Mouse (Mus musculus) bone marrow, adult 2 months (tissue): ENCODE measurements around the gene C330021F23Rik.

Experiments used
- CTCF ChIP-seq: fragments of 200-500 bp; IDR thresholded peaks from 2 replicates; pipeline ENCODE4 v1.5.1; 2011; ENCODE audit warnings: low read length, control low read depth; ENCODE audit not compliant: control insufficient read depth, insufficient read depth
- POLR2A ChIP-seq: fragments of 200-500 bp; IDR thresholded peaks from 2 replicates; pipeline ENCODE4 v1.6.1; 2011; ENCODE audit warnings: low read depth, mild to moderate bottlenecking, control low read depth, low read length, borderline replicate concordance; ENCODE audit not compliant: control insufficient read depth

DNA sequence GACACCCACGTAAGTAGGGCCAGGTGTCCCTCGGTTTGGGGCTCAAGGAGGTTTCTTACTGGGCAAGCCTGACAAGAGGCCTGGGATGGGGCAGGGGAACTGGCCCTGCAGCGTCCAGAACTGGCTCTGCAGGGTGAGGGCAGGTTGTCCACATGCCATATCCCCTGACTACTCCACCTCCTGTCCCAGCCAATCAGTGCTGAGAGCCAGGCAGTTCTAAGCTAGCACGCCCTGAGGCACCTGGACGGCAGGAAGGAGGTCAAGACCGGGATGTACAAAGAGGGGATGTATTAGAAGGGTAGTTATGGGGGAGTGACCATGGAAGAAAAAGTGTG is 42.0 kb downstream of the C330021F23Rik start:
- TF ChIP-seq CTCF (no peak), POLR2A (no peak)
